13 mouse cellular contexts compared by ENCODE assay signal in genomic region chr13:9686765-9687164, GRCm38 (mm10).
DNase-seq lines count a peak whose midpoint lies in the region; ATAC-seq lines count a peak whose summit lies in the region.
"Had no signal": no experiment of that assay in that cellular context is flagged by ENCODE, and none has a peak within 500 bp of the region (broad histone marks: within the 10 kb centered on the region; RNA-seq: fewer than 3 reads in every experiment).

No protein-coding gene starts in this region.

- no peak overlapping the region for H3K4me2 ChIP-seq in forebrain, embryonic 14.5 days (ENCODE audit: low read length)
- no peak overlapping the region for H3K4me2 ChIP-seq in forebrain, embryonic 15.5 days (replicated peaks)
- H3K4me2 ChIP-seq in midbrain, embryonic 12.5 days (replicated peaks) = no peak overlapping the region
- H3K4me2 ChIP-seq: hindbrain, embryonic 15.5 days; kidney, embryonic 15.5 days had no signal

- peaks cover 90% of the 10 kb centered on the region for H3K36me3 ChIP-seq in forebrain, embryonic 14.5 days (ENCODE audit: control insufficient read depth, insufficient read depth, low read length)
- H3K36me3 ChIP-seq in forebrain, embryonic 15.5 days = peaks cover 69% of the 10 kb centered on the region
- H3K36me3 ChIP-seq in midbrain, embryonic 12.5 days = peaks cover 90% of the 10 kb centered on the region

- no peaks in the 10 kb centered on the region for H3K4me1 ChIP-seq in forebrain, embryonic 14.5 days (ENCODE audit: control insufficient read depth, insufficient read depth, low read length)
- no peaks in the 10 kb centered on the region for H3K4me1 ChIP-seq in forebrain, embryonic 15.5 days
- no peaks in the 10 kb centered on the region for H3K4me1 ChIP-seq in midbrain, embryonic 12.5 days
- H3K4me1 ChIP-seq: heart, embryonic 10.5 days; hindbrain, embryonic 15.5 days; kidney, embryonic 15.5 days had no signal

- DNase-seq in forebrain, embryonic 14.5 days (ENCODE audit: low spot score) = no peak
- peak; percentile 29 for DNase-seq in left cerebral cortex, postnatal 4 days
- no peak for DNase-seq in left cerebral cortex, adult 11 months (ENCODE audit: low spot score)
- DNase-seq in cerebellum, adult 18-20 months = peak; percentile 68 to 70
- DNase-seq in left cerebral cortex, postnatal 36 days (ENCODE audit: low spot score in 2 of 2) = no peak
- no peak for DNase-seq in heart, postnatal 14 days
- DNase-seq: liver, postnatal 0 days had no signal

- ATAC-seq in forebrain, embryonic 14.5 days = peak; percentile 28; the same call in 1 of the 2 replicates
- no peak for ATAC-seq in forebrain, embryonic 15.5 days (replicated peaks)
- ATAC-seq in midbrain, embryonic 12.5 days (ENCODE audit: low FRiP score, low read depth) = peak; percentile 24; the same call in 1 of the 2 replicates
- ATAC-seq: liver, postnatal 0 days had no signal

- H3K4me3 ChIP-seq in forebrain, embryonic 14.5 days (ENCODE audit: low read depth, low read length) = no peak overlapping the region
- H3K4me3 ChIP-seq in forebrain, embryonic 15.5 days = no peak overlapping the region
- no peak overlapping the region for H3K4me3 ChIP-seq in midbrain, embryonic 12.5 days
- H3K4me3 ChIP-seq: heart, embryonic 10.5 days; hindbrain, embryonic 15.5 days; kidney, embryonic 15.5 days had no signal

- no peaks in the 10 kb centered on the region for H3K27me3 ChIP-seq in forebrain, embryonic 14.5 days (replicated peaks; ENCODE audit: control insufficient read depth, insufficient read depth, low read length)
- no peaks in the 10 kb centered on the region for H3K27me3 ChIP-seq in forebrain, embryonic 15.5 days
- no peaks in the 10 kb centered on the region for H3K27me3 ChIP-seq in midbrain, embryonic 12.5 days
- H3K27me3 ChIP-seq: hindbrain, embryonic 15.5 days; kidney, embryonic 15.5 days had no signal

- intact Hi-C loops in left cerebral cortex, postnatal 4 days (cut with DNase I) = no loop called here
- intact Hi-C loops in left cerebral cortex, postnatal 36 days (cut with DNase I) = loop anchor here (5.0 kb wide), 1 partner anchor 76 kb away; no protein-coding TSS in a partner anchor
- intact Hi-C loops in heart, postnatal 14 days (cut with DNase I) = no loop called here

- 91% methylated on average over 11 of the region's 11 CpGs for WGBS in forebrain, embryonic 14.5 days
- WGBS in forebrain, embryonic 15.5 days = 85% methylated on average over 11 of the region's 11 CpGs
- 87% methylated on average over 11 of the region's 11 CpGs for WGBS in midbrain, embryonic 12.5 days

- H3K27ac ChIP-seq in forebrain, embryonic 14.5 days (ENCODE audit: low read depth, low read length) = no peak overlapping the region
- H3K27ac ChIP-seq in forebrain, embryonic 15.5 days (replicated peaks) = no peak overlapping the region
- H3K27ac ChIP-seq in midbrain, embryonic 12.5 days (replicated peaks) = no peak overlapping the region
- H3K27ac ChIP-seq: heart, embryonic 10.5 days; hindbrain, embryonic 15.5 days; kidney, embryonic 15.5 days; macrophage had no signal

- H3K9ac ChIP-seq in forebrain, embryonic 14.5 days (ENCODE audit: low read length) = no peak overlapping the region
- no peak overlapping the region for H3K9ac ChIP-seq in forebrain, embryonic 15.5 days (replicated peaks)
- H3K9ac ChIP-seq in midbrain, embryonic 12.5 days (replicated peaks) = no peak overlapping the region
- H3K9ac ChIP-seq: hindbrain, embryonic 15.5 days; kidney, embryonic 15.5 days; liver, postnatal 0 days had no signal

- H3K9me3 ChIP-seq in forebrain, embryonic 14.5 days (replicated peaks; ENCODE audit: control insufficient read depth, low read length) = no peaks in the 10 kb centered on the region
- H3K9me3 ChIP-seq in forebrain, embryonic 15.5 days = no peaks in the 10 kb centered on the region
- H3K9me3 ChIP-seq in midbrain, embryonic 12.5 days = no peaks in the 10 kb centered on the region
- H3K9me3 ChIP-seq: heart, embryonic 10.5 days; hindbrain, embryonic 15.5 days; kidney, embryonic 15.5 days had no signal

Comparison
In these comparisons a context has a peak if more than half of its experiments do, and no peak if none do; other contexts are left out.
1. DNase-seq: peak in left cerebral cortex, postnatal 4 days (single experiment) and cerebellum, adult 18-20 months (2 of 2); none in forebrain, embryonic 14.5 days (single experiment), left cerebral cortex, adult 11 months (single experiment), left cerebral cortex, postnatal 36 days (0 of 2) and heart, postnatal 14 days (0 of 2).